Mouse (Mus musculus): ENCODE results near the gene Gcsh. TPM values are rescaled to one million over a fixed set of nuclear protein-coding genes. Genes with fewer than 3 reads are reported as not detected.
A peak's percentile ranks its signal among the peaks of the same experiment; 100 is the strongest.

The Gcsh gene
- 20.2 and 24.1 TPM in 2 replicates for total RNA-seq (2014; fragmentation: Nextera tagmentation)
- total RNA-seq (2017): 45.7 and 50.3 TPM in 2 replicates
- 9.2 and 9.3 TPM in 2 replicates for polyA plus RNA-seq (2012)

- DNase-seq (ENCODE audit: low spot score) (peak; percentile 98), ATAC-seq (ENCODE audit: extremely low read depth, insufficient number of reproducible peaks, low FRiP score, poor library complexity, severe bottlenecking) (peak; percentile 99)
- H3K4me1 ChIP-seq (ENCODE audit: insufficient read depth, low read depth, low read length): peaks cover 29% of the 10 kb centered on the region
- no peak for TF ChIP-seq GATA2 (IDR thresholded peaks at IDR 0.05; ENCODE audit: borderline replicate concordance, low read depth, low read length)
- TF ChIP-seq POLR2AphosphoS5 (IDR thresholded peaks at IDR 0.05; ENCODE audit: insufficient replicate concordance, low read depth, low read length): no peak
- no peak for TF ChIP-seq GATA1 (IDR thresholded peaks at IDR 0.05; ENCODE audit: borderline replicate concordance, low read length)
- TF ChIP-seq TAL1 (conservative IDR thresholded peaks at IDR 0.05; ENCODE audit: low read depth, low read length): no peak
- no peak for TF ChIP-seq CTCF (IDR thresholded peaks at IDR 0.05; ENCODE audit: low read depth, low read length)
- peaks cover 8% of the 10 kb centered on the region for H3K27me3 ChIP-seq (ENCODE audit: insufficient read depth, low read length)
- peak within 1 kb of the TSS; percentile 77 for H3K4me3 ChIP-seq (ENCODE audit: low read depth, low read length)
- peaks cover 26% of the 10 kb centered on the region for H3K36me3 ChIP-seq (replicated peaks)
- no peaks in the 10 kb centered on the region for H3K9me3 ChIP-seq (replicated peaks)
Measured at GRCm38 (mm10) chr8:116993095-116993867, at the start of gene Gcsh. Gene Gcsh, minus strand, starts transcription at chr8:116993537.

- TF ChIP-seq TAL1 (conservative IDR thresholded peaks at IDR 0.05; ENCODE audit: low read depth, low read length) (no peak), GATA1 (IDR thresholded peaks at IDR 0.05; ENCODE audit: borderline replicate concordance, low read length) (no peak), POLR2AphosphoS5 (IDR thresholded peaks at IDR 0.05; ENCODE audit: insufficient replicate concordance, low read depth, low read length) (no peak), CTCF (IDR thresholded peaks at IDR 0.05; ENCODE audit: low read depth, low read length) (no peak)
- H3K9me3 ChIP-seq (replicated peaks): peaks cover 15% of the 10 kb centered on the region
- H3K27me3 ChIP-seq (ENCODE audit: insufficient read depth, low read length): peaks cover 14% of the 10 kb centered on the region
- no peaks in the 10 kb centered on the region for H3K4me1 ChIP-seq (ENCODE audit: insufficient read depth, low read depth, low read length)
- no peaks in the 10 kb centered on the region for H3K36me3 ChIP-seq (replicated peaks)
- DNase-seq (ENCODE audit: low spot score) (no peak), ATAC-seq (ENCODE audit: extremely low read depth, insufficient number of reproducible peaks, low FRiP score, poor library complexity, severe bottlenecking) (no peak)
- no peak overlapping the region for H3K4me3 ChIP-seq (ENCODE audit: low read depth, low read length)
Measured at GRCm38 (mm10) chr8:117039843-117040242, 46.5 kb upstream of the Gcsh start.

- no peaks in the 10 kb centered on the region for H3K36me3 ChIP-seq (replicated peaks)
- no peak for TF ChIP-seq GATA2 (IDR thresholded peaks at IDR 0.05; ENCODE audit: borderline replicate concordance, low read depth, low read length)
- TF ChIP-seq GATA1 (IDR thresholded peaks at IDR 0.05; ENCODE audit: borderline replicate concordance, low read length): no peak
- TF ChIP-seq POLR2AphosphoS5 (IDR thresholded peaks at IDR 0.05; ENCODE audit: insufficient replicate concordance, low read depth, low read length): no peak
- no peak for TF ChIP-seq CTCF (IDR thresholded peaks at IDR 0.05; ENCODE audit: low read depth, low read length)
- no peak for TF ChIP-seq TAL1 (conservative IDR thresholded peaks at IDR 0.05; ENCODE audit: low read depth, low read length)
- DNase-seq (ENCODE audit: low spot score) (no peak), ATAC-seq (ENCODE audit: extremely low read depth, insufficient number of reproducible peaks, low FRiP score, poor library complexity, severe bottlenecking) (no peak)
- H3K4me1 ChIP-seq (ENCODE audit: insufficient read depth, low read depth, low read length): no peaks in the 10 kb centered on the region
- peaks cover 3% of the 10 kb centered on the region; the same call in 1 of the 2 replicates for H3K27me3 ChIP-seq (ENCODE audit: insufficient read depth, low read length)
- H3K9me3 ChIP-seq (replicated peaks): peaks cover 16% of the 10 kb centered on the region
- no peak overlapping the region for H3K4me3 ChIP-seq (ENCODE audit: low read depth, low read length)
Measured at GRCm38 (mm10) chr8:117037374-117037935, 44.1 kb upstream of the Gcsh start.

GRCm38 (mm10) chr8:117033393-117033792, 40.1 kb upstream of the Gcsh start:
- no peak for DNase-seq (ENCODE audit: low spot score)

GRCm38 (mm10) chr8:117032609-117033008, 39.3 kb upstream of the Gcsh start:
- TF ChIP-seq CTCF (IDR thresholded peaks at IDR 0.05; ENCODE audit: low read depth, low read length): no peak
- TF ChIP-seq GATA2 (IDR thresholded peaks at IDR 0.05; ENCODE audit: borderline replicate concordance, low read depth, low read length): no peak
- no peak for TF ChIP-seq TAL1 (conservative IDR thresholded peaks at IDR 0.05; ENCODE audit: low read depth, low read length)
- no peak for TF ChIP-seq POLR2AphosphoS5 (IDR thresholded peaks at IDR 0.05; ENCODE audit: insufficient replicate concordance, low read depth, low read length)
- no peak for TF ChIP-seq GATA1 (IDR thresholded peaks at IDR 0.05; ENCODE audit: borderline replicate concordance, low read length)
- ATAC-seq (ENCODE audit: extremely low read depth, insufficient number of reproducible peaks, low FRiP score, poor library complexity, severe bottlenecking) (no peak), DNase-seq (ENCODE audit: low spot score) (no peak)
- Histone ChIP-seq H3K4me1 (ENCODE audit: insufficient read depth, low read depth, low read length) (no peaks in the 10 kb centered on the region), H3K9me3 (replicated peaks) (peaks cover 21% of the 10 kb centered on the region), H3K4me3 (ENCODE audit: low read depth, low read length) (no peak overlapping the region), H3K36me3 (replicated peaks) (no peaks in the 10 kb centered on the region), H3K27me3 (ENCODE audit: insufficient read depth, low read length) (no peaks in the 10 kb centered on the region)

More at GRCm38 (mm10) chr8:117033393-117033792, 40.1 kb upstream of the Gcsh start:
- H3K9me3 ChIP-seq (replicated peaks): peaks cover 25% of the 10 kb centered on the region
- H3K4me1 ChIP-seq (ENCODE audit: insufficient read depth, low read depth, low read length): no peaks in the 10 kb centered on the region
- H3K4me3 ChIP-seq (ENCODE audit: low read depth, low read length): no peak overlapping the region
- no peak for ATAC-seq (ENCODE audit: extremely low read depth, insufficient number of reproducible peaks, low FRiP score, poor library complexity, severe bottlenecking)
- H3K27me3 ChIP-seq (ENCODE audit: insufficient read depth, low read length): peaks cover 3% of the 10 kb centered on the region; the same call in 1 of the 2 replicates
- TF ChIP-seq TAL1 (conservative IDR thresholded peaks at IDR 0.05; ENCODE audit: low read depth, low read length): no peak
- TF ChIP-seq CTCF (IDR thresholded peaks at IDR 0.05; ENCODE audit: low read depth, low read length): no peak
- TF ChIP-seq POLR2AphosphoS5 (IDR thresholded peaks at IDR 0.05; ENCODE audit: insufficient replicate concordance, low read depth, low read length): no peak
- no peak for TF ChIP-seq GATA1 (IDR thresholded peaks at IDR 0.05; ENCODE audit: borderline replicate concordance, low read length)
- TF ChIP-seq GATA2 (IDR thresholded peaks at IDR 0.05; ENCODE audit: borderline replicate concordance, low read depth, low read length): no peak
- H3K36me3 ChIP-seq (replicated peaks): no peaks in the 10 kb centered on the region

GRCm38 (mm10) chr8:117031476-117031875, 38.1 kb upstream of the Gcsh start:
- Histone ChIP-seq H3K36me3 (replicated peaks) (no peaks in the 10 kb centered on the region), H3K27me3 (ENCODE audit: insufficient read depth, low read length) (no peaks in the 10 kb centered on the region), H3K9me3 (replicated peaks) (peaks cover 19% of the 10 kb centered on the region), H3K4me1 (ENCODE audit: insufficient read depth, low read depth, low read length) (no peaks in the 10 kb centered on the region), H3K4me3 (ENCODE audit: low read depth, low read length) (no peak overlapping the region)
- TF ChIP-seq TAL1 (conservative IDR thresholded peaks at IDR 0.05; ENCODE audit: low read depth, low read length) (no peak), CTCF (IDR thresholded peaks at IDR 0.05; ENCODE audit: low read depth, low read length) (no peak), GATA2 (IDR thresholded peaks at IDR 0.05; ENCODE audit: borderline replicate concordance, low read depth, low read length) (no peak), POLR2AphosphoS5 (IDR thresholded peaks at IDR 0.05; ENCODE audit: insufficient replicate concordance, low read depth, low read length) (no peak), GATA1 (IDR thresholded peaks at IDR 0.05; ENCODE audit: borderline replicate concordance, low read length) (no peak)
- no peak for DNase-seq (ENCODE audit: low spot score)
- no peak for ATAC-seq (ENCODE audit: extremely low read depth, insufficient number of reproducible peaks, low FRiP score, poor library complexity, severe bottlenecking)
